Mouse (Mus musculus): ENCODE measurements around the gene Tomm20l. TPM values are rescaled to one million over a fixed set of nuclear protein-coding genes. Genes with fewer than 3 reads are reported as not detected.
A peak's percentile ranks its signal among the peaks of the same experiment; 100 is the strongest.

The Tomm20l gene
- polyA plus RNA-seq, 1 experiment from 2014 or later = not detected

DNA sequence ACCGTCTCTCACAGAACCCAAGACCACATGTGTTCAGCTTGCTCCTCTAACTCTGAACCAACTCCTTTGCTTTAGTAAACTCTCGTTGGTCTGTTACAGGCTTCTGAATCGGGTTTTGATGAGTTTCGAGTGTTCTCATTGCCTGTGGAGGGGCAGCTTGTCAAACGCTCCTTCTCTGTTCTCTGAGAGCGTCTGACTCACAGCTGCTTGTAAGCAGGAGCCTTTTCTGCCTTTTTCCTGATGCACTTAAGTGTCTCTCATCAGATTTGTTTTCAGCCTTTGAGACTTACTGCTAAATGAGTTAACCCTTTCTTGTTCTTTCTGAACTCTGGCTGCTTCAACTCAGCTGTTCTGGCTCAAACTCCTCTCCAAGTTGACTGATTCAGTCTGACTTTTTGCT, 46.7 kb downstream of the Tomm20l start:
- peaks cover under 1% of the 10 kb centered on the region; the same call in 1 of the 2 replicates for H3K4me1 ChIP-seq (replicated peaks)
- H3K27ac ChIP-seq = no peak overlapping the region

GRCm38 (mm10) chr12:71164410-71164809, 53.2 kb downstream of the Tomm20l start:
- ATAC-seq (ENCODE audit: low read depth) (peak; percentile 99), DNase-seq (peak; percentile 62)
- Histone ChIP-seq H3K9ac (no peak overlapping the region), H3K27me3 (no peaks in the 10 kb centered on the region), H3K9me3 (replicated peaks) (no peaks in the 10 kb centered on the region), H3K4me2 (no peak overlapping the region), H3K4me1 (replicated peaks) (peaks cover 19% of the 10 kb centered on the region), H3K27ac (no peak overlapping the region), H3K4me3 (replicated peaks) (no peak overlapping the region), H3K36me3 (peaks cover 53% of the 10 kb centered on the region)
- 14% methylated on average over 9 of the region's 9 CpGs for whole genome bisulfite sequencing (ENCODE audit: insufficient replicate concordance)

More for the DNA sequence above, 46.7 kb downstream of the Tomm20l start:
- Histone ChIP-seq H3K9me3 (replicated peaks) (no peaks in the 10 kb centered on the region), H3K27me3 (no peaks in the 10 kb centered on the region), H3K36me3 (peaks cover 68% of the 10 kb centered on the region), H3K9ac (no peak overlapping the region), H3K4me3 (replicated peaks) (no peak overlapping the region), H3K4me2 (no peak overlapping the region)
- DNase-seq (no peak), ATAC-seq (ENCODE audit: low read depth) (no peak)
- 84% methylated on average over 6 of the region's 6 CpGs for WGBS (ENCODE audit: insufficient replicate concordance)

DNA sequence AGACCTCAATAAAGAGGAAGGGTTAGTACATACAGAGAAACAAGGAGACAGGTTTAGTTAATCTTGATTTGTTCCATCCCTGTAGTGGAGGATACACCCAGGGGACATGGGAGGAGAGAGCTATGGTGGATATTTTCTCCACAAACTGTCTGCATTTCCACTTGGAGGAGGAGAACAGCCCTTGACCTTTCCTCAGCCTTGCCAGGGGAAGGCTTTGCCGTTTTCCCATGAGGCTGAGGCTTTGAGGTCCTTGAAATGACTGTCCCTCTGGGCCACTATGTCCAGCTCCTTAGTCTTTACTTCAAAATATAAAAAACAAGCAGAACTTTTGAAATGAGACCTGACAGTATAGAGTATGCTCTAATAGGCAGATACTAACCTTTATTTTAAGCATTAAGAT, 58.7 kb downstream of the Tomm20l start:
- Histone ChIP-seq H3K4me3 (replicated peaks) (no peak overlapping the region), H3K36me3 (peaks cover 51% of the 10 kb centered on the region), H3K27ac (no peak overlapping the region), H3K27me3 (no peaks in the 10 kb centered on the region), H3K9me3 (replicated peaks) (no peaks in the 10 kb centered on the region), H3K4me2 (no peak overlapping the region), H3K9ac (no peak overlapping the region), H3K4me1 (replicated peaks) (peaks cover 6% of the 10 kb centered on the region)
- DNase-seq = no peak
- 71% methylated on average over 1 of the region's 1 CpGs for WGBS (ENCODE audit: insufficient replicate concordance)
- ATAC-seq (ENCODE audit: low read depth) = no peak

Other genes with a start within 250 kb of the Tomm20l start
- gene Actr10, start 173.6 kb upstream of the Tomm20l start, polyA plus RNA-seq (2015; fragmentation: Nextera tagmentation; extraction: Ambion mirVana) = 131 and 147 TPM in 2 replicates
- 470 and 495 TPM in 2 replicates for gene Psma3, start 136.8 kb upstream of the Tomm20l start, polyA plus RNA-seq (2015; fragmentation: Nextera tagmentation; extraction: Ambion mirVana)
- gene Arid4a, start 95.4 kb upstream of the Tomm20l start, polyA plus RNA-seq (2015; fragmentation: Nextera tagmentation; extraction: Ambion mirVana) = 24.1 and 27.4 TPM in 2 replicates
- gene Timm9, start 25.3 kb downstream of the Tomm20l start, polyA plus RNA-seq (2015; fragmentation: Nextera tagmentation; extraction: Ambion mirVana) = 65.8 and 74.5 TPM in 2 replicates
- 5.0 and 5.3 TPM in 2 replicates for gene 2700049A03Rik, start 25.4 kb downstream of the Tomm20l start, polyA plus RNA-seq (2015; fragmentation: Nextera tagmentation; extraction: Ambion mirVana)
- 0.81 and 0.90 TPM in 2 replicates for gene Dact1, start 198.5 kb downstream of the Tomm20l start, polyA plus RNA-seq (2015; fragmentation: Nextera tagmentation; extraction: Ambion mirVana)